Mouse (Mus musculus) heart, postnatal 0 days (tissue): Measurements from ENCODE around the gene Lgals4. TPM values are rescaled to one million over a fixed set of nuclear protein-coding genes. Genes with fewer than 3 reads are reported as not detected.

Source experiments
- ATAC-seq: fragments of 200-750 bp; cut with Nextera tagmentation; 2 replicates; pipeline ENCODE4 v1.8.0; 2017; ENCODE audit warnings: low read depth, moderate number of reproducible peaks, moderate library complexity; ENCODE audit not compliant: insufficient read depth
- DNase-seq: peaks from one replicate; pipeline ENCODE4 v3.0.0-alpha.2; 2016; ENCODE audit warnings: low spot score
- H3K27ac ChIP-seq: fragments of 300-500 bp; sonication (generic); 2 replicates; pipeline ENCODE4 v1.5.1; 2014; ENCODE audit warnings: low read depth, mild to moderate bottlenecking
- H3K27me3 ChIP-seq: fragments of 300-500 bp; sonication (generic); 2 replicates; pipeline ENCODE4 v1.6.1; 2014; ENCODE audit warnings: low read length, mixed read lengths; ENCODE audit not compliant: control insufficient read depth, insufficient read depth
- H3K36me3 ChIP-seq: fragments of 300-500 bp; sonication (generic); replicated peaks from 2 replicates; pipeline ENCODE4 v1.6.1; 2014; ENCODE audit warnings: low read length, mixed read lengths; ENCODE audit not compliant: control insufficient read depth, insufficient read depth
- H3K4me1 ChIP-seq: fragments of 300-500 bp; sonication (generic); 2 replicates; pipeline ENCODE4 v1.6.1; 2014; ENCODE audit warnings: antibody characterized with exemption; ENCODE audit not compliant: control insufficient read depth, insufficient read depth
- H3K4me2 ChIP-seq: fragments of 300-500 bp; sonication (generic); 2 replicates; pipeline ENCODE4 v1.6.1; 2014; ENCODE audit warnings: low read depth, mild to moderate bottlenecking, low read length, moderate library complexity
- H3K4me3 ChIP-seq: fragments of 300-500 bp; sonication (generic); 2 replicates; pipeline ENCODE4 v1.5.1; 2014; ENCODE audit warnings: low read depth, low read length
- H3K9ac ChIP-seq: fragments of 300-500 bp; sonication (generic); replicated peaks from 2 replicates; pipeline ENCODE4 v1.6.1; 2014; ENCODE audit warnings: low read depth, low read length, mixed read lengths
- H3K9me3 ChIP-seq: fragments of 300-500 bp; sonication (generic); replicated peaks from 2 replicates; pipeline ENCODE4 v1.6.1; 2016; ENCODE audit warnings: low read length; ENCODE audit not compliant: control insufficient read depth
- CTCF ChIP-seq: IDR thresholded peaks from 2 replicates; pipeline ENCODE4 v1.5.1; 2016; ENCODE audit warnings: antibody characterized with exemption, control low read depth, low read depth
- EP300 ChIP-seq: IDR thresholded peaks from 2 replicates; pipeline ENCODE4 v1.6.1; 2016; ENCODE audit warnings: antibody characterized with exemption, low read depth
- WGBS: fragments of 180-500 bp; shearing (Covaris S2); extraction: QIAGEN DNeasy Blood & Tissue Kit; methylation state at CpG from one replicate; pipeline ENCODE4 v1.1.7; 2014; 5-methylcytosine and 5-hydroxymethylcytosine counted together
- polyA plus RNA-seq: library from polyadenylated mRNA; unstranded; fragments of >200 nt; fragmentation: Nextera tagmentation; extraction: Ambion mirVana; gene quantifications from 2 replicates; pipeline ENCODE4 v1.2.1, GENCODE M21; 2015
- total RNA-seq: library from RNA; depleted of rRNA; stranded (reverse); fragments of >200 nt; gene quantifications from 2 replicates; pipeline ENCODE4 v1.2.3, GENCODE M21; 2014; ENCODE audit warnings: low replicate concordance

The Lgals4 gene
- total and polyA plus RNA-seq, 2 experiments from 2014 or later, result 24.1 to 30.9 TPM

DNA sequence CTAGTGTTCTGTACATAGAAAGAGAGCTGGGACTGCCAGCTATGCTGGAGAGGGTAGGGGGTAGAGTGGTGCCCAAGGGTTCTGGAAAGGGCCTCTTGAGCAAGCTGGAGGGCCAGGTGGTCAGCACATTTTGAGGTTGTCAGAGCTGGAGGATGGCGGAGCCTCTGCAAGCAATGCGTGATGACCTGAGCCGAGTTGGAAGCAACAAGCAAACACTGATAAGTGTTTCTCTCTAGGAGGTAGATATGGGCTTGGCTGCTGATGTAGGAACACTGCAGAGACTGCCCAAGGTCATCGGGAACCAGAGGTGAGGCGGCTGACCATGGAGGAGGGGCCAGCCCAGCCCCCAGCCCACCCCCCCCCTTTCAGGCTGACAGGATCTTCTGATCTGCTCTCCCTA, 2.7 kb upstream of the Lgals4 start:
- no peak for DNase-seq

DNA sequence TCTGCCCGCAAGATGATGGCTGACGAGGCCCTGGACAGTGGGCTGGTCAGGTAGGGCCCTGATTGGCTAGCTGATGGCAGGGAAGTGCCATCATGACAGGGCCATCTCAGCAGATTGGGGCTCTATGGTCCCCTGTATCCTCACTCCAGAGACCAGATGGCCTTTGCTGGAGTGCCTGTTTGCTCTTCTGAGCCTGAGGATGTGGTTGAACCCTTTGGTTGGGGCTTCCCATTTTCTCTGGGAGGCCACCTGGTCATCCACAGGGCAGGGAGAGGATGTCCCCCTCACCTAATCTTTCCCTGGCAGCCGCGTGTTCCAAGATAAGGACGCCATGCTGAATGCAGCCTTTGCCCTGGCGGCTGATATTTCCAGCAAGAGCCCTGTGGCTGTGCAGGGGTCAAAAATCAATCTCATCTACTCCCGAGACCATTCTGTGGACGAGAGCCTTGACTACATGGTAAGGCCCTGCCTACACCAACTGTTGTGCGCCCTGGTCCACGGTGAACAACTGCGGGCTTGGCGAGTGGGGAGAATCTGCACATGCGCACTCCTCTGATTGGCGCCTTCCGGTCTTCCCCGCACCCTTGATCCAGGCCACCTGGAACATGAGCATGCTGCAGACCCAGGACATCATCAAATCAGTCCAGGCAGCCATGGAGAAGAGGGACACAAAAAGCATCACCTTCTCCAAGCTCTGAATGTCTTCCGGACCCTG, 2.1 kb upstream of the Lgals4 start:
- ATAC-seq, result no peak
- no peak overlapping the region for H3K9ac ChIP-seq
- peaks cover 30% of the 10 kb centered on the region for H3K36me3 ChIP-seq
- no peak for DNase-seq
- TF ChIP-seq CTCF, result no peak
- no peak for TF ChIP-seq EP300
- H3K27ac ChIP-seq, result no peak overlapping the region
- no peak overlapping the region for H3K4me3 ChIP-seq
- no peaks in the 10 kb centered on the region for H3K9me3 ChIP-seq
- H3K27me3 ChIP-seq, result no peaks in the 10 kb centered on the region
- no peak overlapping the region for H3K4me2 ChIP-seq
- H3K4me1 ChIP-seq, result peaks cover 20% of the 10 kb centered on the region
- 74% methylated on average over 17 of the region's 17 CpGs for WGBS

More for the DNA sequence above, 2.7 kb upstream of the Lgals4 start:
- Histone ChIP-seq H3K36me3 (peaks cover 30% of the 10 kb centered on the region), H3K4me3 (no peak overlapping the region), H3K4me2 (no peak overlapping the region), H3K27ac (peak overlapping the region; percentile 36), H3K9me3 (no peaks in the 10 kb centered on the region), H3K9ac (no peak overlapping the region), H3K27me3 (no peaks in the 10 kb centered on the region), H3K4me1 (peaks cover 20% of the 10 kb centered on the region)
- ATAC-seq, result peak; percentile 44
- WGBS, result 53% methylated on average over 5 of the region's 5 CpGs
- TF ChIP-seq EP300 (no peak), CTCF (no peak)

DNA sequence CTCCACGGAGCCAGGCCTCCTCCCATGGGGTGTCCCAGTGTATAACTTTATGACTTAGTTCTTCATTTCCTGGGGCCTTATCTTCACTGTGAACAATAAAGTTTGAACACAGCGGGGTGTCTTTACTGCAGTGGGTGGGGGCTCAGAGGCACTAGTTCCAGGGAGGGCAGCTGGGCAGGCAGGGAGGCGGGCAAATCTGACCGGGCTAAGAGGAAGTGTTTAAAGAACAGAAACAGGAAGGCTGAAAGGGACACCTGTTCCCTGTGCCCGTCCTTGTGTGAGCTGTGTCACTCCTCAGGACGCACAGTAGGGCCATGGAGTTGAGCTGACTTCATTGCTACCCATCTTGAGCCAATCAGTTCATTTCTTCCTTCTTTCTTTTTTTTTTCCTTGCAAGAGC, 1.5 kb upstream of the Lgals4 start:
- H3K4me3 ChIP-seq, result no peak overlapping the region
- DNase-seq, result no peak
- no peaks in the 10 kb centered on the region for H3K9me3 ChIP-seq
- 81% methylated on average over 6 of the region's 6 CpGs for WGBS
- no peak for ATAC-seq
- H3K27me3 ChIP-seq, result no peaks in the 10 kb centered on the region
- H3K4me2 ChIP-seq, result no peak overlapping the region
- H3K27ac ChIP-seq, result no peak overlapping the region
- H3K4me1 ChIP-seq, result peaks cover 20% of the 10 kb centered on the region
- peaks cover 30% of the 10 kb centered on the region for H3K36me3 ChIP-seq
- no peak for TF ChIP-seq EP300
- no peak for TF ChIP-seq CTCF
- no peak overlapping the region for H3K9ac ChIP-seq

DNA sequence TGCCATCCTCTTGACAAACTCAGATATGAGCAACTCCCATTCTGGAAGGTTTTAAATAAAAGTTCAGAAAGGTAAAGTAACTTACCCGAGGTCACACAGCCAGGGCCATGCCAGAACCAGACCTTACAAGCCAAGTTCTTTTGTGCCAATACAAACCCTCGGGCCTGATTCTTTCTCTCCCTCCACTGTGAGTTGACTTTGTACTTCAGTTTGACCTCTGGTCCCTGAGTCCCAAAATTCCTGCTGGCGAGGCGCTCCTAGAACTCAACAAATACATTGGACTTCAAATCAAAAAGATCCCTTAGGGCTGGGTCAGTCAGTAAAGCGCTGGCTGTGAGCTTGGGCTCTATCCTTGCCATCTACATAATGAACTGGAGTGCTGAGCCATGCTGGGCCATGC, 3.3 kb downstream of the Lgals4 start:
- Histone ChIP-seq H3K9ac (no peak overlapping the region), H3K36me3 (peaks cover 5% of the 10 kb centered on the region; the same call in 1 of the 2 replicates), H3K4me1 (no peaks in the 10 kb centered on the region), H3K27ac (no peak overlapping the region), H3K4me3 (no peak overlapping the region), H3K4me2 (no peak overlapping the region), H3K9me3 (no peaks in the 10 kb centered on the region), H3K27me3 (no peaks in the 10 kb centered on the region)
- no peak for TF ChIP-seq EP300
- TF ChIP-seq CTCF, result no peak
- ATAC-seq (no peak), DNase-seq (no peak)
- 81% methylated on average over 5 of the region's 5 CpGs for WGBS

DNA sequence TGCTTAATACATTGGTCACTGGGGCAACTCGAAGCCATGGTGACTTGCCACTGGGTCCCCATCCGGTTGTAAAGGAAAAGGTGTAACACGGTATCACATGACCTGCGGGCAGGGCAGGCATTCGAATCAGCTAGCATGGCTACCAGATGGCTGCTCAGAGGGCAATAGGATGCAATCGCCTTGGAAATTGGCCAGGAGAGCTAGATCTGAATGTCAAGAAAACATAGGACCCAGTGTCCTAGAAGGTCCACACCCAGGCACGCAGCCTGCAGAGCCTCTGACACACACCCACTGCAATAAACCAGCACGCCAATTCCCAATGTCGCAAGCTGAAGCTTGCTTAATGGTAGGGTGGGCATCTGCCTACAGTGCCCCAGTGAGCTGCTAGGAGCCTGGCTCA, 4.7 kb downstream of the Lgals4 start:
- TF ChIP-seq EP300, result no peak
- no peak for TF ChIP-seq CTCF
- Histone ChIP-seq H3K9ac (no peak overlapping the region), H3K4me1 (no peaks in the 10 kb centered on the region), H3K27me3 (no peaks in the 10 kb centered on the region), H3K27ac (no peak overlapping the region), H3K9me3 (no peaks in the 10 kb centered on the region), H3K4me3 (no peak overlapping the region), H3K4me2 (no peak overlapping the region), H3K36me3 (no peaks in the 10 kb centered on the region)
- DNase-seq, result no peak
- 78% methylated on average over 9 of the region's 9 CpGs for WGBS
- ATAC-seq, result no peak

DNA sequence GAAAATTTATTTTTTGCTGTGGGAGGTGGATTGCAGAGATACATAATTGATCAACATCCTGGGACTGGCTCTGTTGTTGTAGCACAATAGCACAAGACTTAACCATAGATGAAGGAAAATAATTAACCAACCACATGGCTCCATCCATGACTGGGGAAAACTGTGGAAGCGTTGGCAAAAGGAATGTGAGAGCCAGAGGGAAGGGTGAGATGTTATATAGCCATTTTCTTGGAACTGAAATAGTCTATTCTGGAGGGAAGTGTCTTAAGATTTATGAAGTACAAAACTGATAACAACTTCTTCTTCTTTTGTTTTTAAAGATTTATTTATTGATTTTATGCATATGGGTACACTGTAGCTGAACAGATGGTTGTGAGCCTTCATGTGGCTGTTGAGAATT, 13.6 kb downstream of the Lgals4 start:
- Histone ChIP-seq H3K27ac (no peak overlapping the region), H3K9ac (no peak overlapping the region), H3K4me1 (no peaks in the 10 kb centered on the region), H3K36me3 (no peaks in the 10 kb centered on the region), H3K4me2 (no peak overlapping the region), H3K27me3 (no peaks in the 10 kb centered on the region), H3K4me3 (no peak overlapping the region), H3K9me3 (no peaks in the 10 kb centered on the region)
- WGBS, result 79% methylated on average over 1 of the region's 1 CpGs
- TF ChIP-seq EP300 (no peak), CTCF (no peak)
- DNase-seq (no peak), ATAC-seq (no peak)
